Mouse (Mus musculus) lung, postnatal 14 days (tissue): ENCODE data around the gene Csta1.
"Not testable (repeated sequence)": the region's sequence is repeated elsewhere in the genome, so short reads cannot be mapped to it uniquely, and the experiment has no call there.

Experiments
- DNase-seq: peaks from one replicate; pipeline ENCODE4 v3.0.0; 2021

The Csta1 gene

DNA sequence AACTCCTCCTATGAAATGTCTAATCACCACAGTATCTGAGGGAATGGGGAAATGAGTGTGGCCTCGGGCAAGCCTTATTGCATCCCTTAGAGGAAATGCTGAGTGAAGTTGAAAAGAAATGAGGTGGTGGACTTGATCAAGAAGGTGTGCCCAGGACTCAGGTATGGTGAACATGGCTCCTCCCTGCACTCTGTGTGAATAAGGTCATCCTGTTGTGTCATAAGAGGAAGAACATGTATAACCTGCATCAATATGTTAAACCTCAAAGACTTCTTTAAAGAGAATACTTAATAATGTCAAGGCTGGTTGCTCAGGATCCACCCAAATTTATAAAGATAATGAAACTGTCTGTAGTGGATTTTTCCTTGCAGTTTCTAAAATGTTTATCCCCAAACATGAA is at the start of gene Csta1:
Csta1 (minus strand) TSS at position 101 of the 400 bp plus-strand sequence.
- DNase-seq, result no peak

DNA sequence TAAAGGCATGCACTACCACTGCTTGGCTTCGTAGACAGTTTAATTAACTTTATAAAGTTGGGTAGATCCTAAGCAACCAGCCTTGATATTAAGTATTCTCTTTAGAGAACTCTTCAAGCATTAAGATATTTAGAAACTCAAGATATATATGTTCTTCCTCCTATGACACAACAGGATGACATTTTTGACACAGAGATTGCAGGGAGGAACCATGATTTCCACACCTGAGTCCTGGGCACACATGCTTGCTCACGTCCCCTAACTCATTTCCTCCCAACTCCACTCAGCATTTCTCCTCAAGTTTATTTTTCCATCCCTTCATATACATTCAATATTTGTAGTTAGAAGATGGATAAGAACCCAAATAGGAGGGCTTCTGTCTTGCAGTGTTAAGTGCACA is 48.9 kb upstream of the Csta1 start:
- no peak for DNase-seq

DNA sequence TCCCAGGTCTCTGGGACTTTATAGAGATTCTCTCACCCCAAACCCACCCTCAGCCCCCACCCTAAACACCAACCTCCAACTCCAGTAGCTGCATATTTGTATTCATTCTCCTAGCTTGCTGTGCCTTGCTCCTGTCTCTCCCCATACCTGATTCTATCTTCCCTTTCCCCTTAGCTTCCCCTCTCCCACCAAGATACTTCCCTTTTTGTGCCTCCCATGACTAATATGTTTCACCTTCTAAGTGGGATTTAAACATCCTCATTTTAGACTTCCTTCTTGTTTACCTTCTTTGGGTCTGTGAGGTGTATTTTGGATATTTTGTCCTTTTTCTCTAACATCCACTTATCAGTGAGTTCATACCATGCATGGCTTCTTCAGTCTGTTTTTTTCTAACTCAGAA is 45.1 kb upstream of the Csta1 start:
- DNase-seq, result no peak

DNA sequence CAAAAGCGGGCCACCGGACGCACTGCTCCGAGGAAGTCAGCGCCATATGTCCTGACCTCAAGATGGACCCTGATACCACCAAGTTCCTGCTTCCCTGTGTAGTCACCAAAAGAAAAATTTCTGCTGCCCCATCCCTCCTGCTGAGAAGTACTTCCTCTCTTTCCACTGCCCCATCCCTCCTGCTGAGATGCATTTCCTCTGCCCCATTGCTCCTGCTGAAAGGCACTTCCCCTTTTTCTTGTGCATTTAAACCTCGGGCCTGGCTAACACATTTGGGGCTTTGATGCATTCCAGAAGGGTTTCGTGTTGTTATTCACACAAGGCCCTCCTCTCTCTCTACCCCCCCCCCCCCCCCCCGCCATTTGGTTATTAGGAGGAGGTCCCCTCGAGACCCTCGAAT is 36.8 kb upstream of the Csta1 start:
- not testable (repeated sequence) for DNase-seq

DNA sequence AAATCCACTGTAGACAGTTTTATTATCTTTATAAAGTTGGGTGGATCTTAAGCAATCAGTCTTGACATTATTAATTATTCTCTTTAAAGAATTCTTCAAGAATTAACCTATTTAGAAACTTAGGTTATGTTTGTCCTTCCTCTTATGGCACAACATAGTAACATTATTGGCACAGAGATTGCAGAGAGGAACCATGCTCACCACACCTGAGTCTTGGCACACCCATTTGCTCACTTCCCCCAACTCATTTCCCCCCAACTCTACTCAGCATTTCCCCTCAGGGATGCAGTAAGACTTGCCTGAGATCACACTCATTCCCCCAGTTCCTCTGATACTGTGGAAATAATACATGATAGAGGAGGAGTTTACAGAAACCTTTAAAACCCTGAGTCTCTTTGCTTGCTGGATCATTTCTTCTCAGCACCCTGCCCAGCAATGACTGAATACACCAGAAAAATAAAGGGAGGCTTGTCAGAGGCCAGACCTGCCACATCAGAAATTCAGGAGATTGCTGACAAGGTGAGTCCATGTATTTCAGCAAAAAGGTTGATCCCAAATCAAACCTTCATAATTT is 25.4 kb upstream of the Csta1 start, which contains the start of gene Stfa2l1:
Stfa2l1 (plus strand) TSS at position 410 of the 574 bp plus-strand sequence.
- DNase-seq, result no peak

DNA sequence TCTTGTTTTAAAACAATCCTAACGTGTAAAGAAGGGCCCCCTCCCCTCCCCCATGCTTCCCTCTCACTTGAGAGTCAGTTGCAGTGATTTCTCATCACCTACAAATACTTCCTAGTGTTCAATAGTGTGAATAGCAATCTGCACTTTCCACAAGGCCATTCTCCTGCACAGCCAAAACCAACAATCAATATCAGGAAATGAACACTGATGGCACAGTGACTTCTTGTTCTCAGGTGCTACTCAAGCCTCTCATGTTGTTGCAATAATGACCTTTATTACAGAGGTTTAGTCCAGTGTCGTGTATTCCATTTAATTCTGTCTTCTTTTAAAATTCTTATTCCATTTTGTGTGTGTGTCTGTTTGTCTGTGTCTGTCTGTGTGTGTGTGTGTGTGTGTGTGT is 7.2 kb upstream of the Csta1 start:
- no peak for DNase-seq

DNA sequence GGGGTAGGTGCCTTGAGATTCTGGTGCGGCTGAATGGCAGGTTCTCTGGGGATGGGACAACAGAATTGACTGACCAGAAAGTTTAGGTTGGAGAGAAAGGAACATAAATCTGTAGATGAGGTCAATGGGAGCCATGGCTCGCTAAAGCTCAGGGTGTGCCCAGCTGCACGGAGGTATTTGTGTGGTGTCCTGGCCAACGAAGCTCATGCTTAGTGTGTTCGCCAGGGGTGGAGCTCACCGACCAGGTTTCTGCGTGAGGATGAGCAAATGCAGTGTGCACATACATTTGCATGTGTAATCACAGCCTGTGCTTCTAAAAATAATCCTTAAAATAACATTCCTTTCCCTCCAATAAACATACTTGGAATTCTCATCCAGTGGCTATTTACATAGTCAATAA is 2.9 kb downstream of the Csta1 start:
- DNase-seq, result no peak

DNA sequence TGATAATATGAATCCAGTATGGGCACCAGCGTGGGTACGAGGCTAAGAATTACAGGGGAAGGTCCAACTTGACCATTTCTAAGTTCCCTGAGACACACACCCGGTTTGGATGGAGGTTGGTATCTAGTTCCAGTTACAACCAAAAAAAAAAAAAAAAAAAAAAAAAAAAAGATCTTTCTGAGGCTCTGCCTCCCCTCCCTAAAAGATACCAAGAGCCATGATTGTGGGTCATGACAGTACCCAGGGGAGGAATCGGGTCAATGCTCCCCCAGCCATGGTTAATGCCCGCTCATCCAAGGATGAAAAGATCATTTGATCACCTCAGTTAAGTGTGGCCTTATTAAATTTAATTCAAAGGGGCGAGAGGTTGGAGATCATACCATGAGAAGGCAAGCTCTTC is 15.3 kb downstream of the Csta1 start:
- DNase-seq, result not testable (repeated sequence)

DNA sequence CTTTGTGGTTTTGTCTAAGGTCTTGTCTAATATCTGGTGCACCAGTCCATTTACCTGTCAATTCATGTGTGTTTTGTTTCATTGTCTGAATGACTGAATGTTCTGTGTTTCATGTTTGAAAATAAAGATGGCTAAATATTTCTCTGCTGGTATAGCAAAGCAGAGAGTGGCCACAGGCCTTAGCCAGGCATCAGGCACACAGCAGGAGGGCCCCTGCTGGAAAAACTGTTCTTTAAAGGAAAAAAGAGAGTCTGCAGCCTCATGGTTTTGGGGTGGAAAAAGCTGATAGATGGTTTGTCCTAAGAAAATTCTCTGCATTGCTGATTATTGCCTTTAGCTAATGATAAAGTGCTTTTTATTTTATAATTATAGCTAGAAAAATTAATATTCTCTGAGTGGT is 19.6 kb downstream of the Csta1 start:
- not testable (repeated sequence) for DNase-seq

DNA sequence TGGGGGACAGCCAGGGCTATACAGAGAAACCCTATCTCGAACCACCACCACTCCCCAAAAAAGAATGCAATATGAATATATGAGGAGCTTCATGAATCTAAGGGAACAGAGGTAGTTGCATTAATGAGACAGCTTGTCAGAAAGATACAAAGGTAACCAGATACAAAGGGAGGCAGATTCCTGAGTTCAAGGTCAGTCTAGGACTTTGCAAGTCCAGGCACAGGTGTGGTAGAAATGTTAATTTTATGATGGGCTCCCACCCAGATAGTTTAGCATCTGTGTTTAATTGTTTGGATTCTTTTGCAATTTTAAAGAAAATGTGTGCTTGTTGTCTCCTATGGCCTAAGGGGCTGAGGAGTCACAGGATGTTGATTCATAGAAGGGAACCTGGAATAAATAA is 28.8 kb downstream of the Csta1 start:
- no peak for DNase-seq

DNA sequence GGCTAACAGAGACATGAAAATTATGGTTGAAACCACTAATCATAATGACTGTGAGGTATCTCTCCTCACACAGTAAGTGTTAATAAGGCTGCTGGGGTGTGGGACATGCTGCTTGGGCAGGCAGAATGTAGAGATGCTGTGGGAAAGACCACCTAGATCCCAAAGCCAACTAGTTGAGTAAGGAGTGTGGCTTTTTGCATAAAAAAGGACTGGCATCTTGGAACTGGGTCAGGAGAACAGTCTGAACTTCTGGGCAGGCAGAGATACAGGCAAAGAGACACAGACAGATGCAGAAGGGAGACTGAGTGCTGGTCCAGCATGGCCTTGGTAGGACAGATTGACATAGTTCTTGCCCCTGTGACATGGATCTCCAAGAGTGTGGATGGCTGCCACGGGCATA is 29.5 kb downstream of the Csta1 start:
- DNase-seq, result no peak

DNA sequence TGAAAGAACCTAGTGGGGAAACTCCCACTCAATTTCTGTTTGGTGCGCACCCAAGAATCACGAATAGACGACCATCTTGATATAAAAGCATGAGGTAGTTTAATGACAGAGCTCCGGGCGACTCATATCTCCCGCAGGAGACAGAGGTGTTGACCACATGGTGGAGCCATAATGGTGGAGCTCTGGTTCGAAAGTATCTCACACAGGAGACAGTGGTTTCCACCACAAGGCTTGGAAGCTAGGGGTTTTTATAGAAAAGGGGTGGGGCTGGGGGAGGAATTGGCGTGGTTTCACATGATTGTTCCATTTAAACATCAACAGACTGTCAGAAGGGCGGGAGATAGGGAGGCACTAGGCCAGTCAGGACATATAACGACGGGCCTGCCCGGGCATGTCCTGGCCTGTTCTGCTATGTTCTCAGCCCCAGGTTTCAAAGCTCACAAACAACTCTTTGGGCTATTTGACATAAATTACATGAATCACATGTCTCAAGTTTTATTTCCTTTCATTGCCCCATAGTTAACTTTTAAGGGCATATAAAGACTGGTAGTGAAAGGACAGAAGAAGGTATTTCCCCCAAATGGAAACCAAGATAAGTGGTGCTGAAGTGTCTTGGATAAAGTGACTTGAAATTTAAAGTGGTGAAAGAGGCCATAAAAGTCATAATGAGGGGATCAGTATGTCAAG is 33.1 kb downstream of the Csta1 start:
- not testable (repeated sequence) for DNase-seq

DNA sequence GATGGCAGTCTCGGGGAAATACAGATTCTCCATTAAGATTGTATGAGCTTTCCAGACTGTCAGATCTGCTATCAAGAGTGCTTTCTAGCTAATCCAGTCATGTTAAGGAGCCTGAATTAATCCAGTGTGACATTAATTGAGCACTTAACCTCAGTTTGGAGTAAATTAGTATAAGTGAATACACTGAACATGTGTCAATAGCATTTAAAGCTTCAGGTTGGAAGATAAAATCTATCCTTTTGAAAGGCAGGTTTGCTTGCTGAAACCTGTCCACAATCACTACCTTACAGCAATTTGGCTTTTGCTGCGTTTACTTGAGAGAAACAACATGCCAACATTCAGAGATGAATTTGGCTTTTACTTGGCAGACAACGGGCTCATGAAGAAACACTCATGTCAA is 37.0 kb downstream of the Csta1 start:
- no peak for DNase-seq

DNA sequence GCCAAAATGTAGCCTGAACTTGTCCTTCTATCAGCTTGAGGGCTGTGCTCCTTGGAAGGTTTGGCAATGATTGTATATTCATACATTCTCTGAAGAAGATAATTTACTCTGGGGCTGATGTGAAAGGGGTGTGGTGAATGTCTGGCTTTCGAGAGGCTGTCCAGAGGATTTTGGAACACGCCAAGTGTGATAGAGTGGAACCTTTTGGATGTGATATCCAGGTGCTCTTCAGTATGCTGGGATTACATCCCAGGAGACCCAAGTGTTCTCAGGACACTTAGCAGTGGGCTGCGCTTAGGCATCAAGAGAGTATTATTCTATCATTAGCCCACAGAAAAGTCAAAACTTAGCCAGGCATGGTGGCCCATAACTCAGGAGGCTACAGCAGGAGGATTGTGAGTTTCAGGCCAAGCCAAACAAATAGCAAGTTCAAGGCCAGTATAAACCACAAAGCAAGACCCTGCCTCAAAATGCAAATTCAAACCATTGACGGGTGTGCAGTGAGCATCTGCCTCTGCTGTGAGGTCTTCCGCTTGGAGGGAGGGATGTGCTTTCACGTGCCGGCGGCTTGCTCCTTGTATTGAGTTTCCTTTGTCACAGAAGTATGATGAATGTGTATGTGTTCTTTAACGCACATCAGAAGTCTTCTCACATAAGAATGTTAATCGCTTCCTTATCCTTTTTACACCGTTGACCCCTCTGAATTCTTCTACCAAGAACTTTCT is 40.1 kb downstream of the Csta1 start:
- no peak for DNase-seq

DNA sequence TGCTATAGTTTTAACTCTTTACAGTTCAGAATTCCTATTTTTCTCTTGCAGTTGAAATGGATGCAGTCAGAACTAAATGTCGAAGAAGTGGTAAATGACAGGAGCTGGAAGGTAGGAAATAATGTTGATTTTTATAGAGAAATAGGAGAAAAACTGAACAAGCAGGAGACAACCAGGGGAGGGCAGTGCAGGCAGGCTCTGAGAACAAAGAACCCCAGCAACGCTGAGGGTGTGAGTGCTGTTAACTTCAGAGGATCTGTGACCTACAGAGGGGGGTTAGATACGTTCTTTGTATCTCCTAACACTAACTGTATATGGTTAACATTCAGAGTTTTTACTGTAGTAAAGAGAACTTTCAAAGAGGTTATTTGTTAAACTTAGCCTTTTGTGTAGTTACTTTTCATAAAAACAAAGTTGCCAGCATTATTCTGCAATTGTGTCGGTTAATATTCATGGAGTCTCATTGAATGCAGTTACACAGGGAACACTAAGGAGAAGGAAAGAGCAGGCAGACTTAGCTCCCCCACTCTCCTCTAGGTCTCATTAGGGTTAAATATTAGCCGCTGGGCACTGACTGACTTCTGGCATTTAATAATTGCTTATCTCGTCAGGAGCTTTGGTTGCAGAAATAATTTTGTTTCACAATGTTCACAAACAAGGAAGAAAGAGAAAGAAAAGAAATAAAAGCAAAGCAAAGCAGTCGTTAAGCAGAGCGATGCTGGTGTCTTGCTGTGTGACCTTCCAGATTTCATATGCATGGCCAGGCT is 41.0 kb downstream of the Csta1 start:
- no peak for DNase-seq

DNA sequence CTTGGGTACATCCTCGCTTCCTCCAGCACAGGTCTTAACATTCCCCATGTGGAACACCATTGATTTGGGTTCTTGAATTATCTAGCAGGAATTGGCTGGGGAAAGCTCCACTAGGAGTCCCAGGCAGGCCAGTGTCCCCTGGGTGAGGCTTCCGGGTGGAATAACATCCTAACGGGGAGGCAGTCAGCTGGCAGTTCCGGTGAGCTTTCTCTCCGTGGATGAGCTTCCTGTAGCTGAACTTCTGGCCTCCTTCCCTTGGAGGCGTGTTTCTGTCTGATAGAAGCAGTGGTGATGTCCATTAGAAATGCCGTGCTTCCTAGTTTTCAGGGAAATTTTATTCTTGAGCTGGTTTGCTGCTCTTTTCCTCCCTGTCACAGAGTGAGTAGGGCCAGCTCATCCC is 42.0 kb downstream of the Csta1 start:
- DNase-seq, result no peak

DNA sequence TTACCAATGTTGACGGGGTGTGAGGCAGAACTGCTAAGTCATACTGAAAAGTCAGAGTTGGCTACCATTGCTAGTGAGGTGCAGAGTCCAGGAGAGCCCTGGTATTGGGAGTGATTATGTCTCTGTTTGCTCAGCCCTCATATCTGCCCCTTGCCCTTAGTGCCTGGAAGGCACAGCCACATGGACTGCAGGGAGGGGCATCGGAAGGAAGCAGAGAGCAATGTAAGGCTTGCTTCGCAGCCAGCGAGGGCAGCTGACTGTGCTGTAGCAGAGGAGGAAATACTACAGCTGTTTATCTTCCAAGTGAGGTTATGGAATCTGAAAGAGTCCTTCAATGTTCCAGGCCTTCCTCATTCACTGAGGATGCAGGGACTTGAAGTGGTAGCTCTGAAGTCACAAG is 43.2 kb downstream of the Csta1 start:
- no peak for DNase-seq

DNA sequence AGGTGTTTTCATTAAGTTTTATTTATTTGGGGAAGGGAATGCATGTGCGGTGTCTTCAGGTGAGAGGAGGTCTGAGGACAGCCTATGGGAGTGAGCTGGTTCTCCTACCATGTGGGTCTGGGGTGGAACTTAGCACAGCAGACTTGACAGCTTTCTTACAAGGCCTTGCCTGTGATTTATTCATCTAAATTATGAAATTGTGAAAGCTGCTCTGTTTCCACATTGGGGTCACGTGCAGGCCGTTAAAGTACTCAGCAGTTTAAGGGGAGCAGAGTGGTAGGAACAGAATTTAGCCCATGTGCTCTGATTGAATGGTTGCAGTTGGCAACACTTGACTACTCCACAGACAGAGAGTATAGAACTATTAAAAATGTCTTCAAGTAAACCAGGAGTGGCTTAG is 51.1 kb downstream of the Csta1 start:
- DNase-seq, result no peak

DNA sequence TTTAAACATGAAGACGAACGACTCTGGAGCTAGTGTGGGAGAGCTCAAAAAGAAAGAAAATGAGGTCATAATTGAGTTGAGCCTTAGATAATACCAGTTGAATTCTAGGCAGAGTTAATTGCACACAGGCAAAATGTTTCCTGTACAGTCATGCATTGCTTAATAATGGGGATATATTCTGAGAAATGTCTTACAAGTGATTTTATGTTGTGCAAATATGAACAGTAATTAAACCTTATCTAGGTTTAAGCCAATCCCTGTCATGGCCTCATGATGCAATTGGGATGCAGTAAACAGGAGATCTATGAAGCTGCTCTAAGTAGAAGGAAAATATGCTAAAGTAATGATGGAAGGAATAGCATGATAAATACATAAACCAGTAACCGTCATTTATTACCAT is 56.3 kb downstream of the Csta1 start:
- no peak for DNase-seq

DNA sequence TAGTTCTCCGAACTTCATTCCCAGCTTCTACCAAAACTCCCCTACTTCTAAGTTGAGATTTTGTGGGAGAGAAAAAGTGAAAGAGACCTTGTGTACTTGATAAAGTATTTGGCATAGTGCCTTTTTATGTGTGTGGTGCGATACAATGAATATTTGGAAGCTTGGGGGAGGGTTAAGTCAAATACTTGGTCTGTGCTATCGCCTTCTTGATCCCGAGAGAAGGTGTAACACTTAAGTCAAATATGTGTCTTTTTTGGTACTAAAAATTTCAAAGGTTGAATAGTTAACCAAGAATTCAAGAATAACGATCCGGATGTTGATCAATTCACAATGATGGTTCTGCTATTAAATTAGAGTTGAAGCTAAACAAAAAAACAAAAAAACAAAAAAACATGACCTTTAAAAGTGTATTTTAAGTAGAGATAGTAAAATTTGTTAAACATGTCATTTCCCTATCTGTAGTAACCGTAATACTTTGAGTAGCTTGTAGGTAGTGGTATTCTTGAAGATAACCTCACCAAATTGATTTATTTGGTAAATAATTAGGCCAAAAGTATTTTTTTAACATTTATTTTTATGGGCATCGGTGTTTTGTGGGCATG is 58.5 kb downstream of the Csta1 start:
- no peak for DNase-seq

DNA sequence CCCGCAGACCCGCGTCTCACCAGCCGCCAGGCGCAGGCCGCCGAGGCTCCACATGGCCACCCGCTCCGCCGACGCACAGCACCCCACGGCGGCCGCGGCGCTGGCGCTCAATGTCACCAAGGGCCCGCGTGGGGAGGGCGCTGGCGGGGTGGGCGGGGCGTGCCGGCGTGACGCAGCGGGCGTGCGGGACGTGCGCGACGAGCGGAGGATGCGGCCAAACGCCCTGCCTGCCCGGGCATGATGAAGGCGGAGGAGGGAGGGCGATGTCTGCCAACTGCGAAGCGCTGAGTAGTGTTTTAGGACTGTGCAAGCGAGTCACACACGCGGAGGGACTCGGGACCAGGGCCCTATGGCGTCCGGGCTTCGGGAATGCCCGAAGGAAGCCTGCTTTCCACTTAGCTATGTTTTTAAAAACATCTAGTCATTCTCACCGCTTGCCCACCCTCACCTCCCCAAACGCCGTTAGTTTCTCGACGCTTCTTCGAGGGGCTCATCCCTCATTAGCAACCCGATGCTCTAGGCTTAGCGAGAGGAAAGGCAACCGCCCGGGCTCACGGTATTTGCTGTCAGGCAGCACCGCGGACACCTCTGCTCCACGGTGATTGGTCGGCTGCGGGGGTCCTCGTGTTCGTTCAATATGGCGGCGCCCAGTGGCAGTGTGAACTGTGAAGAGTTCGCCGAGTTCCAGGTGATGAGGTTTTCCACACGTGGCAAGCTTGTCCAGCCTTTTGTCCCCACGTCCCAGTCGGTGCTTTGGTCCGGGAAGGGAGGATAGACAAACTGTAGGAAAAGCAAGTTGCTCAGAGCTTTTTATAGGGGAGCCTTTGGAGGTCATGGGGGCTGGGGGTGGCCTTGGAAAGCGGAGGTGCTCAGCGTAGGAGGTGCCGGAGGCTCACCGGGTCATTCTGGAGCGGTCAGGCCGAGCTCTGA is 59.3 kb downstream of the Csta1 start, which contains the start of the genes Fam162a and Ccdc58:
Fam162a (minus strand) TSS at position 145 of the 930 bp plus-strand sequence.
Ccdc58 (plus strand) TSS at position 236 of the 930 bp plus-strand sequence.
- peak; percentile 93 for DNase-seq

DNA sequence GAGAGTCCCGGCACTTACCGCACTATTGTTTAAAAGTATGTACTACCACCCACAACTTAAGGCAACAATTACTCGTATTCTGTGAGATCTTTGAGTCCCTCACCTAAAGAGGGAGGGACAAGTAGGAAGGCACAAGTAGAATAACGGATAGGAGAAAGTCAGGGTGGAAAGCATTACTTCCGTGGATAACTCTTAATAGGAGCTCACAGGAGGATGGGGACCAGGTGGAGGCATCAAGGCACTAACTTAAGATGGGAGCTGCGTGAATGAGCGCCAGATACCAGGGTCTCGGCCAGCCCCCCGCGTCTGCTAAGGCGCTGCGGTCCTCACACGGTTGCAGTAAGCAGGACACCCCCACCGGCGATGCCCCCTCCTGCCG is 60.0 kb downstream of the Csta1 start:
- DNase-seq, result no peak
